Mouse (Mus musculus) olfactory bulb, adult 2 months (tissue): Measurements from ENCODE around the gene Tmed9. TPM values are rescaled to one million over a fixed set of nuclear protein-coding genes. Genes with fewer than 3 reads are reported as not detected.

Experiments
- H3K27ac ChIP-seq: fragments of 200-500 bp; 2 replicates; pipeline ENCODE4 v1.5.1; 2012; ENCODE audit warnings: low read depth, low read length; ENCODE audit not compliant: insufficient read depth
- H3K4me1 ChIP-seq: fragments of 200-500 bp; 2 replicates; pipeline ENCODE4 v1.6.1; 2012; ENCODE audit warnings: low read length; ENCODE audit not compliant: control insufficient read depth, insufficient read depth
- H3K4me3 ChIP-seq: fragments of 200-500 bp; 2 replicates; pipeline ENCODE4 v1.5.1; 2012; ENCODE audit warnings: mild to moderate bottlenecking, low read depth, low read length, moderate library complexity; ENCODE audit not compliant: insufficient read depth
- CTCF ChIP-seq: fragments of 200-500 bp; IDR thresholded peaks from 2 replicates; pipeline ENCODE4 v1.5.1; 2012; ENCODE audit warnings: low read depth, mild to moderate bottlenecking, low read length, moderate library complexity; ENCODE audit not compliant: insufficient read depth
- POLR2A ChIP-seq: fragments of 200-500 bp; IDR thresholded peaks from 2 replicates; pipeline ENCODE4 v1.6.1; 2012; ENCODE audit warnings: mild to moderate bottlenecking, low read depth, low read length, moderate library complexity; ENCODE audit not compliant: insufficient read depth
- WGBS: fragments of 180-500 bp; shearing (Covaris S2); methylation state at CpG from one replicate; pipeline ENCODE4 v1.1.7; 2018; 5-methylcytosine and 5-hydroxymethylcytosine counted together
- polyA plus RNA-seq: library from polyadenylated mRNA; stranded (reverse); fragments of >200 nt; gene quantifications from 2 replicates; pipeline ENCODE4 v1.2.4, GENCODE M21; 2012; ENCODE audit warnings: low replicate concordance; ENCODE audit not compliant: missing spikeins, insufficient read depth, insufficient read length

Tmed9 gene
- polyA plus RNA-seq, 1 experiment = not detected

DNA sequence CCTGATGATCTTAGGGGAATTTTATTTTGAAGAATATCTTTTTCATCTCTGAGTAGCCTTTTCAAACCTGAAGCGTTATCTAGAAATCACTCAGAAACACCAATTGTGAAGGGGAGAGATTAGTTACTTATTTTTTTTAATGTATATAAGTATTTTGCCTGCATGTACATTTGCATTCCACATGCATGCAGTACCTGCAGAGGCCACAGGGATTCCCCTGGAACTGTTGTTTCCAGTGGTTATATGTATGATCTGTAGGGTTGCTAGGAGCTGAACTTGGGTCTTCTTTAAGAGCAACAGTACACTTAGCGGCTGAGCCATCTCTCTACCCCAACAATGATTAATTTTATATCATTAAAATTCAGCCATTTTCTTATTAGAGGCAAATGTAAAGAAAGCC, 71.0 kb downstream of the Tmed9 start:
- Histone ChIP-seq H3K27ac (no peak overlapping the region), H3K4me3 (no peak overlapping the region), H3K4me1 (no peaks in the 10 kb centered on the region)
- TF ChIP-seq POLR2A = no peak
- no peak for TF ChIP-seq CTCF
- 89% methylated on average over 2 of the region's 2 CpGs for WGBS

Other genes starting within 250 kb of the Tmed9 start
- not detected in 2 replicates for gene Mxd3, start 243.9 kb upstream of the Tmed9 start, polyA plus RNA-seq
- not detected in 2 replicates for gene Lman2, start 210.9 kb upstream of the Tmed9 start, polyA plus RNA-seq
- gene Rgs14, start 204.0 kb upstream of the Tmed9 start, polyA plus RNA-seq = not detected in 2 replicates
- gene Slc34a1, start 175.5 kb upstream of the Tmed9 start, polyA plus RNA-seq = not detected in 2 replicates
- not detected in 2 replicates for gene Pfn3, start 158.5 kb upstream of the Tmed9 start, polyA plus RNA-seq
- gene F12, start 146.9 kb upstream of the Tmed9 start, polyA plus RNA-seq = not detected in 2 replicates
- 128 TPM in 1 of 2 replicates, not detected in the other for gene Grk6, start 128.7 kb upstream of the Tmed9 start, polyA plus RNA-seq
- not detected in 2 replicates for gene Prr7, start 109.5 kb upstream of the Tmed9 start, polyA plus RNA-seq
- not detected in 2 replicates for gene Dbn1, start 85.6 kb upstream of the Tmed9 start, polyA plus RNA-seq
- not detected in 2 replicates for gene Pdlim7, start 60.1 kb upstream of the Tmed9 start, polyA plus RNA-seq
- gene Dok3, start 44.4 kb upstream of the Tmed9 start, polyA plus RNA-seq = not detected in 2 replicates
- gene Ddx41, start 37.1 kb upstream of the Tmed9 start, polyA plus RNA-seq = not detected in 2 replicates
- gene Fam193b, start 2.6 kb upstream of the Tmed9 start, polyA plus RNA-seq = 63.4 TPM in 1 of 2 replicates, not detected in the other
- not detected in 2 replicates for gene B4galt7, start 26.2 kb downstream of the Tmed9 start, polyA plus RNA-seq
- not detected in 2 replicates for gene Caml, start 49.3 kb downstream of the Tmed9 start, polyA plus RNA-seq
- gene Ddx46, start 61.3 kb downstream of the Tmed9 start, polyA plus RNA-seq = 79.2 and 81.5 TPM in 2 replicates
- gene B230219D22Rik, start 119.4 kb downstream of the Tmed9 start, polyA plus RNA-seq = 98.5 TPM in 1 of 2 replicates, not detected in the other
- 351 TPM in 1 of 2 replicates, not detected in the other for gene Txndc15, start 140.9 kb downstream of the Tmed9 start, polyA plus RNA-seq
- not detected in 2 replicates for gene Pcbd2, start 153.6 kb downstream of the Tmed9 start, polyA plus RNA-seq
- not detected in 2 replicates for gene Catsper3, start 210.8 kb downstream of the Tmed9 start, polyA plus RNA-seq